Mouse (Mus musculus) midbrain, embryonic 13.5 days (tissue): ENCODE results near the gene Cradd. TPM values are rescaled to one million over a fixed set of nuclear protein-coding genes. Genes with fewer than 3 reads are reported as not detected.
A peak's percentile ranks its signal among the peaks of the same experiment; 100 is the strongest.

Experiments used
- ATAC-seq: fragments of 200-750 bp; cut with Nextera tagmentation; 2 replicates; pipeline ENCODE4 v1.8.0; 2017; ENCODE audit warnings: mild to moderate bottlenecking, moderate TSS enrichment, moderate library complexity
- H3K27ac ChIP-seq: fragments of 300-500 bp; sonication (generic); 2 replicates; pipeline ENCODE4 v1.5.1; 2015; ENCODE audit warnings: inconsistent platforms, mild to moderate bottlenecking, moderate library complexity
- H3K27me3 ChIP-seq: fragments of 300-500 bp; sonication (generic); 2 replicates; pipeline ENCODE4 v1.6.1; 2015; ENCODE audit warnings: mild to moderate bottlenecking, inconsistent platforms
- H3K36me3 ChIP-seq: fragments of 300-500 bp; sonication (generic); 2 replicates; pipeline ENCODE4 v1.6.1; 2015; ENCODE audit warnings: mild to moderate bottlenecking, inconsistent platforms
- H3K4me1 ChIP-seq: fragments of 300-500 bp; sonication (generic); replicated peaks from 2 replicates; pipeline ENCODE4 v1.6.1; 2015; ENCODE audit warnings: inconsistent platforms
- H3K4me2 ChIP-seq: fragments of 300-500 bp; sonication (generic); replicated peaks from 2 replicates; pipeline ENCODE4 v1.6.1; 2015; ENCODE audit warnings: moderate library complexity, mild to moderate bottlenecking, inconsistent platforms
- H3K4me3 ChIP-seq: fragments of 300-500 bp; sonication (generic); replicated peaks from 2 replicates; pipeline ENCODE4 v1.5.1; 2015; ENCODE audit warnings: mild to moderate bottlenecking, inconsistent platforms
- H3K9ac ChIP-seq: fragments of 300-500 bp; sonication (generic); replicated peaks from 2 replicates; pipeline ENCODE4 v1.6.1; 2015; ENCODE audit warnings: mild to moderate bottlenecking, inconsistent platforms
- H3K9me3 ChIP-seq: fragments of 300-500 bp; sonication (generic); 2 replicates; pipeline ENCODE4 v1.6.1; 2016; ENCODE audit warnings: mild to moderate bottlenecking, inconsistent platforms
- WGBS: fragments of 180-500 bp; shearing (Covaris S2); methylation state at CpG from one replicate; pipeline ENCODE4 v1.1.7; 2015; 5-methylcytosine and 5-hydroxymethylcytosine counted together
- polyA plus RNA-seq: library from polyadenylated mRNA; unstranded; fragments of >200 nt; fragmentation: Nextera tagmentation; extraction: Ambion mirVana; gene quantifications from 2 replicates; pipeline ENCODE4 v1.2.1, GENCODE M21; 2015

The Cradd gene
- polyA plus RNA-seq, 1 experiment from 2014 or later = 10.7 TPM

- Histone ChIP-seq H3K9me3 (no peaks in the 10 kb centered on the region), H3K27me3 (no peaks in the 10 kb centered on the region), H3K4me3 (no peak overlapping the region), H3K36me3 (no peaks in the 10 kb centered on the region), H3K27ac (peak overlapping the region; percentile 56), H3K4me1 (peaks cover 46% of the 10 kb centered on the region), H3K4me2 (peak overlapping the region; percentile 13; the same call in 1 of the 2 replicates), H3K9ac (no peak overlapping the region; the same call in 1 of the 2 replicates)
- WGBS = 56% methylated on average over 6 of the region's 6 CpGs
- 0 out of 2 replicates have a peak, but pooled peaks have one; percentile 28 for ATAC-seq
These were observed 179.4 kb downstream of the Cradd start for GRCm38 (mm10) chr10:95144414-95145130.

DNA sequence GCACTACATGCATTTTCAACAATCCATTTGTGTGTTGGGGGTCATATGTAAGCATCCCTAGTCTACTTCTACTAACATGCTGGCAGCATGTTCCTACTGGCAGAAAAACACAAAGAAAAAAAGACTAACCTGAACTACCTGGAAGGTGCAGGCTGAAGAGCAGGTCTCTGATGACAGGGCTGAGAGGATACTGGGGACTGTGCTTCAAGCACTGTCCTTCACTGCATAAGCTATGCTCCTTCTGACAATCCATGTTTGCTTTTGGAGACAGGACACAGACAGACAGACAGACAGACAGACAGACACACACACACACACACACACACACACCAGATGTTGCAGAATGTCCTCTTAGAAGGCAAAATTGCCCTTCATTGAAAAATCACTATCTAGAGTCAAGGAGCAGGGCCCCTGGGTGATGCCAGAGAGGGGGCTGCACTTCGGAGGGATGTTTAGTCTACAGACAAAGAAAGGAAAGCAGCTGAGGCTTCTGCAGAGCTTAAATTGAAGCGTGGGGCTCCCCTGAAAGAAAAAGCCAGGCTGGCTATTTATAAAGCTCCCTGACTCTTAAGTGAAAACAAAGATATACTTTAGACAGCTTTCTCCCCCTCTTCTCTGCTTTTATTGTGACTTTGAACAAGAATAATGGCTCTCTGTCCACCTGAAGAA, 180.4 kb downstream of the Cradd start:
- no peaks in the 10 kb centered on the region for H3K9me3 ChIP-seq
- H3K4me2 ChIP-seq = no peak overlapping the region
- peaks cover 47% of the 10 kb centered on the region for H3K4me1 ChIP-seq
- 3% methylated on average over 2 of the region's 2 CpGs for WGBS
- peak overlapping the region; percentile 70 for H3K27ac ChIP-seq
- no peaks in the 10 kb centered on the region for H3K36me3 ChIP-seq
- H3K27me3 ChIP-seq = no peaks in the 10 kb centered on the region
- ATAC-seq = no peak
- H3K9ac ChIP-seq = no peak overlapping the region
- no peak overlapping the region for H3K4me3 ChIP-seq

DNA sequence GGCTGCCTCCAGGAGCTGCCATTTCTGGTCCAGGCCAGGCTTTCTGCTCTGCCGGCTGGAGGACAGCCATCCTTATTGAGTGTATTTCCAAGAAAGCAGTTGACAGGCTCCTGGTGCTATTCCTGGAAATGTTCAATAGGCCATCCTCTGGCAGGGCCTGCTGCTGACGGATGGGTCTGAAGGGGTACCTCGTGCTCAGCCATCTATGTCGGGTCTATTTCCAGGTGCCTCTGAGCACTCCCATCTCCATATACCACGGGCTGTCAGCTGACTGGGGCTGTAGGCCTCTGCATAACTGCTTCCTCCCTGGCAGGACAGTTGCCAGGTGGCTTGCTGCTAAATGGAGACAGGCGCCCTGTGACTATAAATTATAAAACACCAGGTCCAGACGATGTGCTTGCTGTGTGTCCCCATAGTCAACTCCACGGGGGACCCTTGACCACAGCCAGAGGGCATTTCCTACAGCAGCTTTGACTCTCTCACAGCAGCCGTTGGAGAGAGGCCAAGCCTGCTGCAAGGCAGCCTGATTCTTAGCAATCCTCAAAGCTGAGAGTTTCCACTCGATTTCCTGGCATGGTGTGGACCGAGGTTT, 181.0 kb downstream of the Cradd start:
- Histone ChIP-seq H3K36me3 (no peaks in the 10 kb centered on the region), H3K9ac (no peak overlapping the region), H3K4me1 (peaks cover 47% of the 10 kb centered on the region), H3K27ac (peak overlapping the region; percentile 70), H3K4me3 (no peak overlapping the region), H3K27me3 (no peaks in the 10 kb centered on the region), H3K4me2 (no peak overlapping the region), H3K9me3 (no peaks in the 10 kb centered on the region)
- 35% methylated on average over 11 of the region's 11 CpGs for WGBS
- peak; percentile 60 for ATAC-seq

GRCm38 (mm10) chr10:95141075-95141474, 182.9 kb downstream of the Cradd start:
- Histone ChIP-seq H3K9me3 (no peaks in the 10 kb centered on the region), H3K4me1 (peaks cover 38% of the 10 kb centered on the region), H3K4me2 (no peak overlapping the region), H3K36me3 (no peaks in the 10 kb centered on the region), H3K27me3 (no peaks in the 10 kb centered on the region), H3K27ac (no peak overlapping the region), H3K9ac (no peak overlapping the region), H3K4me3 (no peak overlapping the region)
- no peak for ATAC-seq
- WGBS = 67% methylated on average over 3 of the region's 3 CpGs

- Histone ChIP-seq H3K27me3 (no peaks in the 10 kb centered on the region), H3K4me1 (peaks cover 32% of the 10 kb centered on the region), H3K27ac (no peak overlapping the region), H3K9ac (no peak overlapping the region), H3K4me2 (no peak overlapping the region), H3K36me3 (no peaks in the 10 kb centered on the region), H3K4me3 (no peak overlapping the region), H3K9me3 (no peaks in the 10 kb centered on the region)
- no peak for ATAC-seq
These were observed 183.7 kb downstream of the Cradd start for GRCm38 (mm10) chr10:95140191-95140590.

GRCm38 (mm10) chr10:95139645-95140044, 184.3 kb downstream of the Cradd start:
- no peak for ATAC-seq
- Histone ChIP-seq H3K9me3 (no peaks in the 10 kb centered on the region), H3K4me1 (peaks cover 27% of the 10 kb centered on the region), H3K4me3 (no peak overlapping the region), H3K9ac (no peak overlapping the region), H3K27ac (no peak overlapping the region), H3K4me2 (no peak overlapping the region), H3K27me3 (no peaks in the 10 kb centered on the region), H3K36me3 (no peaks in the 10 kb centered on the region)
- WGBS = 70% methylated on average over 8 of the region's 8 CpGs

DNA sequence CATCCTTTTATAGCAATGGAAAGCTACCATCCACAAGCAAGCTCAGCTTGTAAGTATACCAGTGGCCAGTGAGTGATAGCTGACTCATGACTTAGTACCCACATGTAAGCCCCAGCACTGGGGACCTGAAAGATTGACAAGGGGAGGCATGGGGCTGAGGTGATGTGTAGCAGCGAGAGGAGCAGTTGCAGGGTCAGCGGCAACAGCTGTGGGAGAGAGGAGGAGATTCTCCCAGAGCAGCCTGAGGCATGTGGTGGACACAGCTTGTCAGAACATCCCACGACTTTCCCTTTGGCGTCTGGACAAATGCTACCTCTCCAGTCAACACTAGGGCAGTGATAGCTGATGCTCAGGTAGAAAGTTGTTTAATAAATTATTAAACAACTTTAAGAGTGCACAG, 190.9 kb downstream of the Cradd start:
- no peak overlapping the region for H3K9ac ChIP-seq
- 82% methylated on average over 4 of the region's 4 CpGs for WGBS

More for the DNA sequence above, 190.9 kb downstream of the Cradd start:
- Histone ChIP-seq H3K36me3 (no peaks in the 10 kb centered on the region), H3K4me3 (no peak overlapping the region), H3K27ac (no peak overlapping the region), H3K4me1 (no peaks in the 10 kb centered on the region), H3K4me2 (no peak overlapping the region), H3K27me3 (no peaks in the 10 kb centered on the region), H3K9me3 (no peaks in the 10 kb centered on the region)
- ATAC-seq = no peak

Other genes starting within 250 kb of the Cradd start
- gene Socs2, start 93.0 kb upstream of the Cradd start, polyA plus RNA-seq = 88.9 and 96.5 TPM in 2 replicates
- 260 and 269 TPM in 2 replicates for gene Mrpl42, start 177.8 kb upstream of the Cradd start, polyA plus RNA-seq
- gene Ube2n, start 191.0 kb upstream of the Cradd start, polyA plus RNA-seq = 431 and 436 TPM in 2 replicates
- gene Nudt4, start 240.0 kb upstream of the Cradd start, polyA plus RNA-seq = 65.5 and 72.5 TPM in 2 replicates